Mouse (Mus musculus): ENCODE data around the gene Rhox2g. TPM values are rescaled to one million over a fixed set of nuclear protein-coding genes. Genes with fewer than 3 reads are reported as not detected.

Gene Rhox2g
- polyA plus RNA-seq, 1 experiment from 2014 or later, result not detected

Other genes with a start within 250 kb of the Rhox2g start
- not detected in 2 replicates for gene Rhox2b, start 231.4 kb downstream of the Rhox2g start, polyA plus RNA-seq (2015; fragmentation: Nextera tagmentation; extraction: Ambion mirVana)
- gene Rhox4b, start 211.0 kb downstream of the Rhox2g start, polyA plus RNA-seq (2015; fragmentation: Nextera tagmentation; extraction: Ambion mirVana), result not detected in 2 replicates
- not detected in 2 replicates for gene Rhox2c, start 189.8 kb downstream of the Rhox2g start, polyA plus RNA-seq (2015; fragmentation: Nextera tagmentation; extraction: Ambion mirVana)
- not detected in 2 replicates for gene Rhox3c, start 184.9 kb downstream of the Rhox2g start, polyA plus RNA-seq (2015; fragmentation: Nextera tagmentation; extraction: Ambion mirVana)
- gene Rhox4c, start 163.1 kb downstream of the Rhox2g start, polyA plus RNA-seq (2015; fragmentation: Nextera tagmentation; extraction: Ambion mirVana), result not detected in 2 replicates
- gene Rhox2d, start 150.0 kb downstream of the Rhox2g start, polyA plus RNA-seq (2015; fragmentation: Nextera tagmentation; extraction: Ambion mirVana), result not detected in 2 replicates
- gene Rhox4d, start 129.1 kb downstream of the Rhox2g start, polyA plus RNA-seq (2015; fragmentation: Nextera tagmentation; extraction: Ambion mirVana), result not detected in 2 replicates
- not detected in 2 replicates for gene Rhox2e, start 113.0 kb downstream of the Rhox2g start, polyA plus RNA-seq (2015; fragmentation: Nextera tagmentation; extraction: Ambion mirVana)
- not detected in 2 replicates for gene Rhox3e, start 101.5 kb downstream of the Rhox2g start, polyA plus RNA-seq (2015; fragmentation: Nextera tagmentation; extraction: Ambion mirVana)
- not detected in 2 replicates for gene Rhox4e, start 86.1 kb downstream of the Rhox2g start, polyA plus RNA-seq (2015; fragmentation: Nextera tagmentation; extraction: Ambion mirVana)
- gene Rhox2f, start 72.1 kb downstream of the Rhox2g start, polyA plus RNA-seq (2015; fragmentation: Nextera tagmentation; extraction: Ambion mirVana), result not detected in 2 replicates
- gene Rhox3f, start 62.5 kb downstream of the Rhox2g start, polyA plus RNA-seq (2015; fragmentation: Nextera tagmentation; extraction: Ambion mirVana), result not detected in 2 replicates
- not detected in 2 replicates for gene Rhox4f, start 35.8 kb downstream of the Rhox2g start, polyA plus RNA-seq (2015; fragmentation: Nextera tagmentation; extraction: Ambion mirVana)
- gene Rhox3g, start 14.9 kb downstream of the Rhox2g start, polyA plus RNA-seq (2015; fragmentation: Nextera tagmentation; extraction: Ambion mirVana), result not detected in 2 replicates
- gene Rhox4g, start 7.9 kb upstream of the Rhox2g start, polyA plus RNA-seq (2015; fragmentation: Nextera tagmentation; extraction: Ambion mirVana), result not detected in 2 replicates
- not detected in 2 replicates for gene Rhox3h, start 25.3 kb upstream of the Rhox2g start, polyA plus RNA-seq (2015; fragmentation: Nextera tagmentation; extraction: Ambion mirVana)
- gene Rhox2h, start 29.8 kb upstream of the Rhox2g start, polyA plus RNA-seq (2015; fragmentation: Nextera tagmentation; extraction: Ambion mirVana), result not detected in 2 replicates
- 0.51 and 0.85 TPM in 2 replicates for gene Rhox5, start 161.4 kb upstream of the Rhox2g start, polyA plus RNA-seq (2015; fragmentation: Nextera tagmentation; extraction: Ambion mirVana)
- gene Rhox6, start 183.4 kb upstream of the Rhox2g start, polyA plus RNA-seq (2015; fragmentation: Nextera tagmentation; extraction: Ambion mirVana), result not detected in 2 replicates
- gene Rhox7a, start 188.2 kb upstream of the Rhox2g start, polyA plus RNA-seq (2015; fragmentation: Nextera tagmentation; extraction: Ambion mirVana), result not detected in 2 replicates
- not detected in 2 replicates for gene Rhox8, start 235.5 kb upstream of the Rhox2g start, polyA plus RNA-seq (2015; fragmentation: Nextera tagmentation; extraction: Ambion mirVana)

All from intestine, postnatal 0 days (tissue).